Mouse (Mus musculus): ENCODE measurements around the gene Nckap5.

GRCm38 (mm10) chr1:126537223-126537757 lies 293.3 kb downstream of the Nckap5 start:
- no peak for TF ChIP-seq POLR2A (IDR thresholded peaks at IDR 0.05; ENCODE audit: extremely low read depth, insufficient read depth, low read length)
- TF ChIP-seq CTCF (IDR thresholded peaks at IDR 0.05; ENCODE audit: low read depth, low read length), result no peak

Data from liver, adult 2 months (tissue).